Mouse (Mus musculus) megakaryocyte, adult 5-6 weeks (primary cell): ENCODE data around the gene Rab40c. TPM values are rescaled to one million over a fixed set of nuclear protein-coding genes. Genes with fewer than 3 reads are reported as not detected.

Experiments
- ATAC-seq: 2 replicates; pipeline ENCODE4 v1.8.0; 2016; ENCODE audit warnings: mild to moderate bottlenecking, inconsistent platforms; ENCODE audit not compliant: poor library complexity, severe bottlenecking
- total RNA-seq, 2 experiments: library from RNA; stranded (forward) in 1 of 2; stranded (reverse) in 1 of 2; fragments of 153-499, 151-499 nt in 1 of 2; fragments of 221-1000, 200-1000 nt in 1 of 2; gene quantifications; 2 replicates each; pipeline versions ENCODE4 v1.2.3 to v1.2.4; 2015 to 2017

Gene Rab40c
- total RNA-seq, 2 experiments from 2014 or later = 7.9 to 16.1 TPM

DNA sequence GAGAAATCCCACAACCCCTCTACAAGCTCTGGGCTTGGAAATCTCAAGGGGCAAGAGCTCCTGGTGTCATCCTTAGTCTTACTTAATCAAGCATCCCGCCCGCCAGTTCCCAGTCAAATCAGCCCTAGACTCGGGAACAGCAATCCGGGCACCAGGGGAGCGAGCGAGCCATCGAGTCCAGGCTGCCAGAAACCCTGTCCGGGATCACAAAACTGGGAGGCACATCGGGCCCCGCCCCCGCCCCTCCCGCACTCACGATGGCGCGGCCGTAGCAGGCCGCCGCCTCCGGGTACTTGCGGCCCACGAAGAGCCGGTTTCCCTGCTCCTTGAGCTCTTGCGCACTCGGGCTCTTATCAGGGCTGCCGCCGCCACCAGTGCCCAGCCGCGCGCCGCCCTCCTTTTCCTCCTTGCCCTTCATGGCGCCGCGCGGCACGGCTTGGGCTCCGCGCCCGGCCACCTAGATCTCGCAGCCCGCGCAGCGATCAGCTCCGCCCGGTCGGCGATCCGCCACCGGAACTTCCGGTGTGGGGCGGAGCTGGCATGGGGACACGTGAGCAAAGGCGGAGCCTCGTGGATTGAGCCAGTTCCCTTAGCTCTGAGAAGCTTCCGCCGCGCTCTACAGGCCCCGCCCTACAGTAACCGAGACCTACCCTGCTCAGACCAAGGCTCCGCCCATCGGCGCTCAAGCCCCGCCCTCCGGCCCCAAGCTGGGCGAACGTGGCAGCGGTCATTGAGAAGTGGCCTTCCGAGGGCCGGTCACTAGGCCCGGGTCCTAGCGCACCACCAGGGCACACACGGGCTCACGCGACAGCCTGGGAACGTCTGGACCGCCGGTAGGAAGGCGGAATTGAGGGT is 86.9 kb downstream of the Rab40c start:
- ATAC-seq = peak; percentile 86

Other genes starting within 250 kb of the Rab40c start
Only the 30 nearest of the 32 such genes appear.
- not detected in 2 replicates for gene Gng13, start 202.6 kb downstream of the Rab40c start, total RNA-seq (2015)
- not detected in 2 replicates for gene Gng13, start 202.6 kb downstream of the Rab40c start, total RNA-seq (2017)
- gene Chtf18, start 192.3 kb downstream of the Rab40c start, total RNA-seq (2015) = 11.2 and 17.1 TPM in 2 replicates
- gene Chtf18, start 192.3 kb downstream of the Rab40c start, total RNA-seq (2017) = 19.9 and 21.8 TPM in 2 replicates
- gene Rpusd1, start 192.1 kb downstream of the Rab40c start, total RNA-seq (2015) = 6.0 and 7.0 TPM in 2 replicates
- 3.9 TPM in 2 replicates for gene Rpusd1, start 192.1 kb downstream of the Rab40c start, total RNA-seq (2017)
- gene Mslnl, start 183.7 kb downstream of the Rab40c start, total RNA-seq (2015) = 0.16 TPM in 1 of 2 replicates, not detected in the other
- not detected in 2 replicates for gene Mslnl, start 183.7 kb downstream of the Rab40c start, total RNA-seq (2017)
- gene Msln, start 165.3 kb downstream of the Rab40c start, total RNA-seq (2015) = not detected in 2 replicates
- not detected in 2 replicates for gene Msln, start 165.3 kb downstream of the Rab40c start, total RNA-seq (2017)
- gene Narfl, start 146.0 kb downstream of the Rab40c start, total RNA-seq (2015) = 11.6 and 14.5 TPM in 2 replicates
- gene Narfl, start 146.0 kb downstream of the Rab40c start, total RNA-seq (2017) = 12.8 and 28.3 TPM in 2 replicates
- gene Haghl, start 134.1 kb downstream of the Rab40c start, total RNA-seq (2015) = 10.3 and 10.5 TPM in 2 replicates
- 10.7 and 15.9 TPM in 2 replicates for gene Haghl, start 134.1 kb downstream of the Rab40c start, total RNA-seq (2017)
- not detected in 2 replicates for gene Ccdc78, start 133.1 kb downstream of the Rab40c start, total RNA-seq (2015)
- 0.16 TPM in 1 of 2 replicates, not detected in the other for gene Ccdc78, start 133.1 kb downstream of the Rab40c start, total RNA-seq (2017)
- gene Fam173a, start 126.8 kb downstream of the Rab40c start, total RNA-seq (2015) = 69.7 and 85.6 TPM in 2 replicates
- gene Fam173a, start 126.8 kb downstream of the Rab40c start, total RNA-seq (2017) = 17.7 and 36.5 TPM in 2 replicates
- gene AC134908.4, start 124.1 kb downstream of the Rab40c start, total RNA-seq (2015) = 0.69 and 7.2 TPM in 2 replicates
- gene AC134908.4, start 124.1 kb downstream of the Rab40c start, total RNA-seq (2017) = not detected in 2 replicates
- gene Metrn, start 122.6 kb downstream of the Rab40c start, total RNA-seq (2015) = 2.6 and 3.2 TPM in 2 replicates
- gene Metrn, start 122.6 kb downstream of the Rab40c start, total RNA-seq (2017) = 8.3 and 11.2 TPM in 2 replicates
- gene Fbxl16, start 110.6 kb downstream of the Rab40c start, total RNA-seq (2015) = not detected in 2 replicates
- not detected in 2 replicates for gene Fbxl16, start 110.6 kb downstream of the Rab40c start, total RNA-seq (2017)
- 4.6 and 6.9 TPM in 2 replicates for gene Wdr24, start 96.1 kb downstream of the Rab40c start, total RNA-seq (2015)
- gene Wdr24, start 96.1 kb downstream of the Rab40c start, total RNA-seq (2017) = 12.3 and 15.1 TPM in 2 replicates
- gene Jmjd8, start 90.9 kb downstream of the Rab40c start, total RNA-seq (2015) = 6.0 and 7.7 TPM in 2 replicates
- gene Jmjd8, start 90.9 kb downstream of the Rab40c start, total RNA-seq (2017) = 10.6 and 14.4 TPM in 2 replicates
- gene Stub1, start 86.3 kb downstream of the Rab40c start, total RNA-seq (2015) = 48.4 and 54.7 TPM in 2 replicates
- gene Stub1, start 86.3 kb downstream of the Rab40c start, total RNA-seq (2017) = 62.6 and 67.6 TPM in 2 replicates
- 0.98 and 1.4 TPM in 2 replicates for gene Rhbdl1, start 82.4 kb downstream of the Rab40c start, total RNA-seq (2015)
- gene Rhbdl1, start 82.4 kb downstream of the Rab40c start, total RNA-seq (2017) = 0.55 and 0.69 TPM in 2 replicates
- gene Gm20683, start 78.0 kb downstream of the Rab40c start, total RNA-seq (2015) = 0.07 TPM in 1 of 2 replicates, not detected in the other
- 0.33 TPM in 1 of 2 replicates, not detected in the other for gene Gm20683, start 78.0 kb downstream of the Rab40c start, total RNA-seq (2017)
- 14.0 and 15.6 TPM in 2 replicates for gene Rhot2, start 74.9 kb downstream of the Rab40c start, total RNA-seq (2015)
- 13.9 and 30.4 TPM in 2 replicates for gene Rhot2, start 74.9 kb downstream of the Rab40c start, total RNA-seq (2017)
- gene Wdr90, start 58.2 kb downstream of the Rab40c start, total RNA-seq (2015) = 17.3 and 19.3 TPM in 2 replicates
- 7.8 and 9.5 TPM in 2 replicates for gene Wdr90, start 58.2 kb downstream of the Rab40c start, total RNA-seq (2017)
- 1.8 and 3.5 TPM in 2 replicates for gene Mcrip2, start 51.0 kb downstream of the Rab40c start, total RNA-seq (2015)
- gene Mcrip2, start 51.0 kb downstream of the Rab40c start, total RNA-seq (2017) = 3.1 and 4.1 TPM in 2 replicates
- 18.9 and 20.3 TPM in 2 replicates for gene Mettl26, start 44.7 kb downstream of the Rab40c start, total RNA-seq (2015)
- gene Mettl26, start 44.7 kb downstream of the Rab40c start, total RNA-seq (2017) = 3.7 and 6.0 TPM in 2 replicates
- 1.0 and 1.6 TPM in 2 replicates for gene Wfikkn1, start 38.9 kb downstream of the Rab40c start, total RNA-seq (2015)
- gene Wfikkn1, start 38.9 kb downstream of the Rab40c start, total RNA-seq (2017) = 0.04 and 0.15 TPM in 2 replicates
- 44.2 and 45.2 TPM in 2 replicates for gene Pigq, start 25.2 kb upstream of the Rab40c start, total RNA-seq (2015)
- 33.8 and 36.5 TPM in 2 replicates for gene Pigq, start 25.2 kb upstream of the Rab40c start, total RNA-seq (2017)
- gene Nhlrc4, start 25.2 kb upstream of the Rab40c start, total RNA-seq (2015) = not detected in 2 replicates
- not detected in 2 replicates for gene Nhlrc4, start 25.2 kb upstream of the Rab40c start, total RNA-seq (2017)
- not detected in 2 replicates for gene A930017K11Rik, start 32.8 kb upstream of the Rab40c start, total RNA-seq (2015)
- gene A930017K11Rik, start 32.8 kb upstream of the Rab40c start, total RNA-seq (2017) = not detected in 2 replicates
- 9.1 and 10.4 TPM in 2 replicates for gene Capn15, start 66.1 kb upstream of the Rab40c start, total RNA-seq (2015)
- gene Capn15, start 66.1 kb upstream of the Rab40c start, total RNA-seq (2017) = 3.5 and 3.7 TPM in 2 replicates
- gene Rab11fip3, start 149.8 kb upstream of the Rab40c start, total RNA-seq (2015) = 0.71 and 1.3 TPM in 2 replicates
- 0.70 and 2.5 TPM in 2 replicates for gene Rab11fip3, start 149.8 kb upstream of the Rab40c start, total RNA-seq (2017)
- gene Decr2, start 170.6 kb upstream of the Rab40c start, total RNA-seq (2015) = 4.8 and 5.0 TPM in 2 replicates
- gene Decr2, start 170.6 kb upstream of the Rab40c start, total RNA-seq (2017) = 11.9 and 13.3 TPM in 2 replicates
- gene Nme4, start 175.9 kb upstream of the Rab40c start, total RNA-seq (2015) = 2.3 and 3.5 TPM in 2 replicates
- gene Nme4, start 175.9 kb upstream of the Rab40c start, total RNA-seq (2017) = 4.2 and 8.2 TPM in 2 replicates
- 13.1 and 20.1 TPM in 2 replicates for gene Tmem8, start 193.6 kb upstream of the Rab40c start, total RNA-seq (2015)
- gene Tmem8, start 193.6 kb upstream of the Rab40c start, total RNA-seq (2017) = 11.6 and 14.8 TPM in 2 replicates